Mouse (Mus musculus): ENCODE measurements around the gene Msantd2.

Gene Msantd2

DNA sequence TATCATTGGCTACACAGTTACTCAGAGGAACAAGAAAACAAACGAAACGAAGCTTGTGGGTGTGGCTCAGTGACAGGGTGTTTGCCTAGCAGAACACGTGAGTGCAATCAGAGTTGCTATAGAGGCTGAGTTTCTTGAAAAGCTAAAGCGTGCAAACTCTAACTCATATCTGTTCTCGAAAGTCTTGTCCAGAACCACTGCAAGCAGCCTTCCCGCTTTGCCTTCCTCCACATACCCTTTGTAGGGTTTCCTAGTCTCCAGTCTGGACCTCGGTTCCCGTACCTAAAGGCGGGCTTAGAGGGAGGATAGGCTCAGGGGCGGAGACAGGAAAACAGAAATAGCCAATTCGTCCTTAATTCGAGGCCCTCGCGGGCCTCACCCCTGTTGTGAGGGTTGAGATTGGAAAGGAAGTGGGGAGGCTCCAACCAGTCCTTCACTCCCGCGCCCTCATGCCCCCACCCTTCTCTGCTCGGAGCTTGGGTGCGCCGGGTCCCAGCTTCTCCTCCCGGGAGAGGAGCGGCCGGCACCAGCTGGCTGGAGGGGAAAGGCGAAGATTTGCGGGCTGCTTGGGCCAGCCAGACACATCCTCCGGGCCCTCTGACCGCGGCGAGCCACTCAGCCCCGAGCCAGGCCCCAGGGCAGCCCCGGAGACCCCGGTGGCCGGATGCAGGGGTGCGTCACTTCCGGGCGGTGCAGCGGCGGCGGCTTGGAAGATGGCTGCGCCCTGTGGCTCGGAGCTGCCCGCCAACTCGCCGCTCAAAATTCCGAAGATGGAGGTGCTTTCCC, at the start of gene Msantd2:
TSS of gene Msantd2 (plus strand) at position 709 of the 786 bp plus-strand sequence.
- peak; percentile 93 for DNase-seq

DNA sequence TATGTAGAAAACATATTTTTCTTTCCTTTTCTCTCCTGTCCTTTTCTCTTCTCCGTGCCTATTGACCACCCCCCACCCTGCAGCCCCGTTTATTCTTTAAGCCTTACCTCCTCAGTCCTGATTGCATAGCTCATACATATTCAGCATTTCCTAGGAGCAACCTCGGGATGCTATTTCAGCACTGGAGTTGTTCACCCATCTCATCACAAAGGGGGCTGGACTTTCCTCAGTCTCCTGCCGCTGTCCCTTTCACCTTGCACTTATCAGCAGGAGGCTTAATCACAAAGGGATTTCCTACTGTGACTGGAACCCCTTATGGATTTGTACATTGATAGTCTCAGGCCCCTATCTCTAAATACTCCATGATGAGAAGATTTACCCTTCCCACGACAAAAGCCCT, 36.7 kb upstream of the Msantd2 start:
- no peak for DNase-seq

DNA sequence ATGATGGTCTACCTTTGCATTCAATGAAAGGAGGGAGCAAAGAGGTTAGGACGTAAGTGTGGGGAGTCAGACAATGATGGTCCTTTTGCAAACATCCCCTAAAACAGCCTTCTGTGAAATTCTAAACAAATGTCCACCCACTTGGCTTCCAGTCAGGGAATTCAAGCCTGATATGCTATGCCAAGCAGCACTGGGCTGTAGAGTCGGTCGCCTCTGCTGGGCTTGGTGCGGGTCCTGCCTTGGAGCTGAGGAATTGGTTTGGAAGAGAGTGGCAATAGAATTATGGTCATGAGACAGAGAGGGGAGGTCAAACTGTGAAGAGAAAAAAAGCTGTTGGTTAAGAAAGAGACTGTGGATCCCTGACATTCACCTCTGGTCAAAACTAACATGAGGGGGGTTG, 35.8 kb upstream of the Msantd2 start:
- DNase-seq, result no peak

DNA sequence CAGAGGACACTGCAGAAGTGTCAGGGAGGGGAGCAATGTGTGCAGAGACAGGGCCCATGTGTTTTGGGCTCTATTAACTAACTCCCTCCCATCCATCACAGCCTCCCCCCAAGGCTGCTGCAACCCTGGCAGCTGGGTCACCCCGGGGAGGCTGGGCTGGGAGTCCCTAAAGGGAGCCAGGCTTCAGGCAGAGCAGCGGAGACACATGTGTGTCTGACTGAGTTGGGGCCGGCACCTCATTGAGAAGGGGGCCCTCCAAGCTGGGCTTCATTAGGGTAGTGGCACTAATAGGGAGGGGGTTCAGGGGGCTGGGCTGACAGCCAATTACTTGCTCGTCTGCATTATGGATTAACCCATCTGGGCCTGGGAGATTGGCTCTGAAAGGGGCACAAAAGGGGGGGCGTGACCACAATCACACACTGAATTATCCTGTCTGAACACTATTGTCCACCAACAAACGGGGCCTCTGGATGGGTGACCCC, 35.1 kb upstream of the Msantd2 start:
- DNase-seq, result no peak

DNA sequence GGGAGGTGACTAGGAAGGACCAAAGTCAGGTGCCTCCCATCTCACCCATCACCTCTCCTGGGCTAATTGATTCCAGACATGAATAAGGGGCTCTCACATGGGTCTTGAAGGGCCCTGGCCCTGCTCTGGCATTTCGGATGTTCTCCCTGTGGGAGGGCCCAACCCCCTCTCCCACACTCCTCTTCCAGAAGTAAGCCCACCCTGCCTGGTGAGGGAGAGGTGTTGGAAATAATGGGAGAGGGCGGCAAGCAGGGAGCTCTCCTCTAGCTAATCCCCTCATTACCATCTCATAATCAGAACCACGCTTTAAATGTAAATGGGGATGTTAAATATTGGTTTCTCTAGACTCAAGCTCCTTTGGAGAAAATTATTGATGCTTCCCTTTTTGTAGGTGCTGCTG, 34.1 kb upstream of the Msantd2 start:
- no peak for DNase-seq

DNA sequence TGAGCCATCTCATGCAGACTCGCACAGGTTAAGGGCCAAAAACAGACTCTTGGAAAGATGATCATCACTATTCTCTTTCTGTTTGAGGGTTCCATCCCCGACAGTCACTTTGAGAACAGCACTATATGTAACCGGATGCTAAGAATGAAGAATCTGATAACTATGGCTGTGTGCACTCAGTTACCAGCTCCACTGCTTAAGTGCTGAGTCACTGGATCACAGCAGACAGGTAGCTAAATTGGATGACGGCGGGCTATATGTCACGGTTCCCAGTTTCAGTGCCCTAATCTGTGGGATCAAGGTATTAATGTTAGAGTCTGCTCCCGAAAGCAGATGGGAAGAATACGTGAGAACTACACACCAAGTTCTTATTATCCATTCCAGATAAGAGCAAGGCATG, 33.3 kb upstream of the Msantd2 start:
- DNase-seq, result no peak

DNA sequence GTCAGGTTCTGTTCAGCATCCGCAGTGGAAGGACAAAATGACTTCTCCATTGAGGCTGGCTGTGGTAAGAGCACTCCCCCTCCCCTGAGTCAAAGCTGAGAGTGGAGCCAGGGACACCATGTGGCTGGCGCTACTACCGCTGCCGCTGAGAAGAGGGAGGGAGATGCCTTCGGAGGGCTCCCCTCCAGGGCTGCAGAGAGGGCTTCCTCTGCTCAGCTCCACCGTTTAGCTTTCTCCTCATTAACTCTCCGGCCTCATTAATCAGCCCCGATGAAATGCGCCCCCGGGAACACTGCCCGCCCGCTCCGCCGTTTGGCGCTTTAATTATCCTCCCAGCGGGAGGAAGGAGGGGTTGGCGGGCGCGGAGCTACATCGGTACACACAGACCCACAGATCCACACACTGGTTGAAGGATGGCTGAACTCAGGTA, 32.6 kb upstream of the Msantd2 start:
- peak; percentile 12 for DNase-seq

DNA sequence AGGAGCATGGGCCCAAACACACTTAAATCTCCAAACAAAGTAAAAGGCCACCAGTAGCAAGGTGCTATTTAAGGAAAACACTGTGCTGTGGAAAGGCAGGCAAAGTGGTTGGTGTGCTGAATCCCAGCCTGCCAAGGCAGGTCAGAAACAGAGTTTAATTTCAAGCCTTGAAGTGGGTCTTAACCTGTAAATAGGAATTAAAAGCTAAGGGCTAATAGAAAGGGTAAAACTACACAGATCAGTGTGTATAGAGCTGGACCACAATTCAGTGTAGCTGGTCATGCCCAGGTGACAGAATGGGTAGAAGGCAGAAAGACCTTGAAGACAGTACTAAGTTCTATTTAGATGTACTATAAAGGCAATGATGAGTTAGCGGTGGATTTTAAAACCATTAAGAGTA, 32.0 kb upstream of the Msantd2 start:
- no peak for DNase-seq

DNA sequence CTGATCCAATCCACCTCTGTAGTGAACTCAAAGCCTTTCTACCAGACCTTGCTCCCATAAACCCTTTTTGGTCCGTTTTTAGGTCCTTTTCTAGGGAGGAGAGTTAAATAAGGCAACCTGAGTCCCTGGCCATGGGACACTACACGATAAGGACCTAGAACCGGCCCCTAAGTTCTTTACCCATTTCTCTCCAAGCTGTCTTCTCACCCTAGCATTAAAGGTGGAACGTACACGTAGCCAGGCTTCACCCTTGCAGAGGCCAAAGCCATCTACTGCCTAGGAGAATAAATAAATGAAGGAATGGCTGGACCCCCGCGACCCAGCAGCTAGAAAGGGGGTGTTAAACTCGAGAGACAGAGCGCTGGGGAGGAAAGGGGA, 29.5 kb upstream of the Msantd2 start:
- DNase-seq, result no peak

DNA sequence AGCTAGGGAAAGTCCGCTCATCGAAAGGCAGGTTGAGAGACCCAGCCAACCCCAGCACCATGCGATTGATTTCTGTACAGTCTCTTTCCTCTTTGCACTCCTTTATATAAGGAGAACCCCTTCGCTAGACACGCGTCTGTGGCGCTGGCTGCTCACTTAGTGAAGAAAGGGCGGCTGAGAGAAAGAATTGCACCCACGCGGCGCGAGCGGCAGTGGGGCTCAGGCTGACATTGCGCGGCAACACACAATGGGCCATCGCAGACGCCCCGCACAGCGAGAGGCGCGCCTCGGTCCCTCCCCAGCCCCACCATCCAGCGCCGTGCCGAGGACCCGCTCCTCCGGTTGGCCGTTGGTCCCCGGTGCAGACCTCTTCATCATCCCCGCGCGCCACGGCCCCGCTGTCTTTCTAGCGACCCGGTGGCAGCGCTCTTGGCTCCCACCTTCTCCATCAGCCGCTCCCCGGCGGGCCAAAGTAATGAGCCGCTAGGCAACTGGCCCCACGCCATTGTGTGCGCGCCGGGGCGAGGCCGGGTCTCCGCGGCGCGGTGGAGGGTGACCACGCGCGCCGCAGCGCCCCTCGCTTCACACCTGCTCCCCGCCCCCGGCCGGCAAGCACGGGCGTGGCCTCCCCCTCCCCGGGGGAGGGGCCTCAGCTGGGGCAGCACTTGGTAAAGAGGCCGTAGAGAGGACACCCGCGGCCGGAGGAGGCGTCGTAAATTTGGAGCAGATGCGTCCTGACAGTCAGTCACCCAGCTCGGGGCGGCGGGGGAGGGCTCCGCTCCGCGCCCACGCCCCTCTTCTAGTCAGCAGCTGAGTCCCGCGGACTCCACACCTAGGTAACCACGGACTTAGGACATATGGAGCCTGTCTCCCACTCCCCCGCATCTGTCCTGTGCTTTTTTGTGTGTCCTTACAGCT, 28.8 kb upstream of the Msantd2 start:
- DNase-seq, result peak; percentile 47

DNA sequence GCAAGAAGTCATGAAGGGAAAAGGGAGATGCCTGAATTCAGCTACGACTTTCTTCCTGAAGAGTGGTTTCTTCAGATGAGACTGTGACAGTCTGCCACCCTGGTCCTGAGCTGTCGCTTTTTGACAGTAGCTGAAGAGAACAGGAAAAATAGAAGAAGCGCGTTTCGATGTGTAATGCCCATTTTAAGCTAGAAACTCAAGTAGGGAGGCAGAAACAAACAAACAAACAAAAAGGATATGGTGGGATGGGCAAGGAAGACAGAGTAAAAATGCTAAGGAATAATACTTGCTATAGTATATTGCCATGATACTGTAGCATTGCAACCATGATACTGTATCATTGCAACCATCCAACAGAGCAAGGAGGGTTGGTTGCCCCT, 28.2 kb upstream of the Msantd2 start:
- no peak for DNase-seq

DNA sequence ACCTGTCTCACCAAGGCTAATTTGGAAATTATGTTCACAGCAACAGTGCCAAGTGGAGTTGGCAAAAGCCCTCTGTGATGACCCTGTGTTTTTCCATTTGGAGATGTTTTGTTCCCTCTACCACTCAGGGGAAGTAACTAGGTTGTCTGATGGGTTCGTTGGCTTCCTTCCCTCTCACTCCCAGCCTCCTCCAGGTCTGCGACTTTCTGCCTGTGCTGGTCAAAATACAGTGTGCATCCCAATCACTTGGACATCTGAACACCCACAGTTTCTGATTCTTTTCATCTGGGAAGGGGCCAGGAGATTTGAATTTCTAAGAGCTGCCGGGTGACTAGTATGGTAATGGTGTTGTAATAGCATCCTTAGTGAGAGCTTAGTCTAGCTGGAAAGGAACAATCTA, 27.5 kb upstream of the Msantd2 start:
- no peak for DNase-seq

DNA sequence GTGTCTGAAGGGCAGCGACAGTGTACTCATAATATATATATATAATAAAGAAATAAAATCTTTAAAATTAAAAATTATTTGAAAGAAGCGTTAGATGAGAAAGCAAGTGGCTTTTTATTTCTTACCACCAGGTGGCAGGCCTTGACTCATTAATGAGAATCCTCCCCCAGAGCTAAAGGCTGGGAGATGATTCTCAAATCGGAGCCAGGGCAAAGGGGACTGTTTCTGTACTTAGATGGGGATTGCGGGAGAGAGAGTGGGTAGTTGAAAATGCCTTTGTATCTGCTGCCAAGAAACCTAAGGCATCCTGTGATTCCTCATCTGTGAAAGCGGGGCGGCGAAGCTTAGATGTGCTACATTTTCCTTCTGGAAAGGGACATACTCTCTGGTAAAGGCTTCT, 26.4 kb upstream of the Msantd2 start:
- peak; percentile 65 for DNase-seq

DNA sequence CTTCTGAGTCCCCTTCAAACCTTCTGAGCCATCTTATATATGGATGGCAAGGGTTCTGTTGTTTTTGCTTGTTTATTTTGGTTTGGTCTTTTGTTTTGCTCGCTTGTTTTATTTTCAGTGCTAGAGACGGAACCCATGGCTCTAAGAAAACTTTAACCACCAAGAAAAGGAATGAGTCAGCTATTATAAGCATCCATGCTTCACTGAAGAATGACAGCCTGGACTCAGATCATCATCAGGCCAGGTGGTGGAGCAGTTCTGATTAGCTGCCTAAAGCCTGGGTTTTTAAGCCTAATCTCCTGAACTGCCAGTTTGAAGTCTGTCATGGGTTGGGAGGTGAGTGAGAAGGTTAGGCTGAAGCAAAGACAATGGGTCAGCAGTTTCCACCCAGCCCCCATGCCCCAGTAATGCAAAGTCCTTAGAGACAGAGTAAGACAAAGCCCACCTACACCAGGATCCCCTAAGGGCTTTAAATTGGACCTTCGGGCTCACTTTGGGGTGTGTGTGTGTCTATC, 15.5 kb upstream of the Msantd2 start:
- no peak for DNase-seq

DNA sequence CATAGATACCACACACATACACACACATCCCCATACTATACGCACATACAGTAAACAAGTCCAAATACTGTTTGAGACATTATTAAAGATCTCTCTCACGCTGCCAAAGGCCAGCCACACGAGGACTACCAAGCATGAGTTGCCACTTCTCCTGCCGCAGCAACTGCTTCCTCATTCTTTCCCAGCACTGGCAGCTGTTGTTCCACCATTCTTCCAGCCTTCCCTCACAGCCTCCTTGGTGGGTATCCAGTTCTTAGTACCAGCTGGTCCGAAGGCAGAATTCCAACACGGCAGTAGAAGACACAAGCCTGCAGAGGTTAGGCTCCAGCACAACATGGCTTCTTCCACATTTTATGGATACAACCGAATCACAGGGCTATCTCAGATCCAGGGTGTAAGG, 14.2 kb upstream of the Msantd2 start:
- no peak for DNase-seq

DNA sequence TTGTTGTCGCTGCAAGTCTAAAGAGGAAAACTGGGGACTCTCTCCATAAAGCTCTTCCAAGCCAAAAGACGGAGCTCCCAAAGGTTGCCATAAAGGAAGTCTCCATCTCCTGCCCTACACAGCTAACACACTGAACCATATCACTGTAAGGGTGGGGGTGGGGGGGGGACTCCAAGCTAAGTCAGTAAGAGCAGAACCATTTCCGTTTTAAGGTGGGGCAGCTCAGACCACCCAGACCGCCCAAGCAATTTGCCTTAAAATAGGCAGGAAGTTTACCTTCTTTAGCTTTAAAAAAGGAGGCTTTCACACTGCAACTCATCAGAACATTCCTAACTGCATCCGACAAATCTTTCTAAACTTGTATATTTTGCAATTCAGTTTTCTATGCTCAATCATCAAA, 4.0 kb upstream of the Msantd2 start:
- DNase-seq, result no peak

DNA sequence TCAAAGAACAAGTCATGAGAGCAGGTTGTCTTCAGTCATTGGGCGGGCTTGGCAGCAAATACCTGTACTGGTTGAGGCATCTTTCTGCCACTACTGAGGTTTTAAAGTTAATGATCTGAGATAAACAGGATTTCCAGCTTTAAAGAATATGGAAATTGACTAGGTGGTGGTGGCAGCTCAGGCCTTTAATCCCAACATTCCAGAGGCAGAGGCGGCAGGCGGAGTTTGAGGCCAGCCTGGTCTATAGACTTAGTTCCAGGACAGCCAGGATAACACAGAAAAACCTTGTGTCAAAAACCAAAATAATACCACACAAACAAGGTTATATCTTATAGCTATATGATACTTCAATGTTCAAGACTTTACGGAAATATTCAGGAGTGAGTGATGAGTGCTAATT, 1.1 kb upstream of the Msantd2 start:
- no peak for DNase-seq

DNA sequence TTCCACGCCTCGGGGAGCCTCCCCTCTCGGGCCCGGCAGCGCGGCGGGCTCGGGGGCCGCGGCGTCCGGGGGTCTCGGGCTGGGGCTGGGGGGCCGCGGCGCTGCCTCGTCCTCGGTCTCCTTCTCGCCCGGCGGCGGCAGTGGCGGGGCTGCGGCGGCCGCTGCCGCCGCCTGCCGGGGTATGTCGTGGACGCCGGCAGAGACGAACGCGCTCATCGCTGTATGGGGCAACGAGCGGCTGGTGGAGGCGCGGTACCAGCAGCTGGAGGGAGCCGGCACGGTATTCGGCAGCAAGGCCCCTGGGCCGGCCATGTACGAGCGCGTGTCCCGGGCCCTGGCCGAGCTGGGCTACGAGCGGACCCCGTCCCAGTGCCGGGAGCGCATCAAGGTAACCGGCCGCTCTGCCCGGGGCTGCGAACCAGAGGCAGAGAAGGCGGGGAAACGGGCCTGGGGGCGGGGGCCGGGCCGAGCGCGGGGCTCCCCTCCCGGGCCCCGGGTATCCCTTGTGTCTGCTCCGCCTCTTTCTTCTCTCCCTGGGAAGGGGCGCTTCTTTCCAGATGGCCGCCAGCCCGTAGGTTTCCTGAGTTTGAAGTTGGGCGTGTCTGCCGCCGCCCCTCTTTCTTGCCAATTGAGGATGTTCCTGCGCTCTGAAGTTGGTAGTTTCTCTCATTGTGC, 464 bp downstream of the Msantd2 start:
- DNase-seq, result peak; percentile 69

DNA sequence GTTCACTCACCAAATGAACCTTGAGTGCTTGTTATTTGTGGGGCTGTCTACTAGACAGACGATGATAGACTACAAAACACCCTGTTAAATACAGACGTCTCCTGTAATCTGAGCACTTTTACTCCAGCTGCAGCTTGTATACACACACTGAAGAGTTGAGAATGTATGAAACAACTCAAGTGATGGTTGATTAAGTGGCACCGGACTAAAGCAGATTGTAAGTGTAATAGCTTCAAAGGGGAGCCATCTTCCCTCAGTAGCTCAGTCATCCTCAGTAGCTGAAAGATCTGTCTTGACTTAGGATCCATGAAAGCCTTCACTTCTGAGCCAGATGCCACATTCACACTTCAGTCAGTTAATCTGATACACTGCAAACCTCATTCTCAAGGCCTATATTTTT, 6.6 kb downstream of the Msantd2 start:
- no peak for DNase-seq

DNA sequence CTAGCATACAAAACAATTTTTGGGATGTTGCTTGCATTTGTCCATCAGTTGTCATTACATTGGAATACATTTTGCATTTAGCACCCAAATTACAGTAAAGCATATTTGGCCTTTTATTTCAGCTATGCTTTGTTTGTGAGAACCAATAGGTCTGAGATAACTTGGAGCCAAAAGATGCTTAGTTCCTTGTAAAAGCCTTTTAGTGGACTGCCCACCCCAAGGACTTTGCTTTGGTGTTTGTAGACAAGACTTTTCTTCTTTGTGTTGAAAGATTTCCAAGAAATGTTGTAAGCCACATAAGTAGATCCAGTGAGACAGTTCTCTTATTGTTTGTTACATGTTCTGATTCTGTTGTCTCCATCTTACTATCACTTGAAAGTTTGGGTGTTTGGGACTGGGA, 7.2 kb downstream of the Msantd2 start:
- no peak for DNase-seq

DNA sequence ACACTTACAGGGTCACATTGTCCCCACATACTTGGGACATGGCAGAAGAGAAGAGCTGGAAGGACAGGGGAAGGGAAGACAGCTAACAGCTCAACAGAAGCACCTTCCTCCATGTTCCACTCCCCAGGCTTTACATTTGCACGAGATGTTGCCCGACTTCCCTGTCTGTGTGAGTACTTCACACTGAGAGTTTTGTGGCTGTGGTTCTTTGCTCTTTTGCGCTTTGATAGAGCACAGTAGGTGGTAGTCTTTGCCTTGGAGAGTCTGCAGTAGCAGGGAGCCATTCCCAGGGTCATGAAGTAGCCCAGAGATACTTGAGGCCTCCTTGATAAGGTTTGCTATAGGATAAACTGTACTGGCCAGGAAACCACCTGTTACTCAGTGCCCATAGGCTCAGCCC, 11.1 kb downstream of the Msantd2 start:
- no peak for DNase-seq

DNA sequence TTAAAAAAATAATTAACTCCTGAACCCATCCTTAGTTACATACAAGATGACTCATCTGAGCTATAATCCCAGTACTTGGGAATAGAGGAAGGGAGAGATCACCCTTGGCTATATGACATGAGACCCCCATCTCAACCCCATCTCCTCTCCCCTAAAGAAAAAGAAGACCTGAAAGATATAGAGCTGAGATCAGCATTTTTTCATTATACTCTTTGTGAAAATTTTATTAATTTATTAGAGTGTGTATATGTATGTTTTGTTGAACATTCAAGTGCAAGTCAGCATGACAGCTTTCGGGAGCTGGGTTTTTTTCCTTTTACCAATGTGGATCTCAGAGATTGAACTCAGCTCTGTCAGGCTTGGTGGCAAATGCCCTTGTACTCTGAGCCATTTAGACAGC, 12.1 kb downstream of the Msantd2 start:
- DNase-seq, result no peak

DNA sequence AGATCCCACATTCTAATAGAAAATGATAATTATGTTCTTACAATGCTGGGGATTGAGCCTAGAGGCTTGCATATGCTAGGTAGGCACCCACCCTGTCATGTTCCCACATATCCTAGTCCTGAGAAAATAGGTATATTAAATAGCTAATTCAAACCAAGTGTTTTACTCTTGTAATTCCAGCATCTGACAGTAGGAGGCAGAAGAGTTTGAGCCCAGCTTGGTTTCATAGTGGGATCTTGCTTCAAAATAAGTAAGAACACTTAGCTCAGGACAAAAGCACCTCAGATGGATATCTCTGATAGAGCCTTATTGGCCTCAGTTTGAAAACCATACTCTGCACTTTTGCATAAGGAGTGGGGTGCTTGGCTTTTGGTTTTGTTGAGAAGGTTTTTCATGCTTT, 15.2 kb downstream of the Msantd2 start:
- DNase-seq, result no peak

Data from kidney, postnatal 14 days (tissue).